Mouse (Mus musculus): ENCODE measurements around the gene Dnmt3c. TPM values are rescaled to one million over a fixed set of nuclear protein-coding genes. Genes with fewer than 3 reads are reported as not detected.
"Not testable (repeated sequence)": the region's sequence is repeated elsewhere in the genome, so short reads cannot be mapped to it uniquely, and the experiment has no call there.

Dnmt3c gene
- polyA plus RNA-seq, 1 experiment from 2014 or later = 0.10 TPM

DNA sequence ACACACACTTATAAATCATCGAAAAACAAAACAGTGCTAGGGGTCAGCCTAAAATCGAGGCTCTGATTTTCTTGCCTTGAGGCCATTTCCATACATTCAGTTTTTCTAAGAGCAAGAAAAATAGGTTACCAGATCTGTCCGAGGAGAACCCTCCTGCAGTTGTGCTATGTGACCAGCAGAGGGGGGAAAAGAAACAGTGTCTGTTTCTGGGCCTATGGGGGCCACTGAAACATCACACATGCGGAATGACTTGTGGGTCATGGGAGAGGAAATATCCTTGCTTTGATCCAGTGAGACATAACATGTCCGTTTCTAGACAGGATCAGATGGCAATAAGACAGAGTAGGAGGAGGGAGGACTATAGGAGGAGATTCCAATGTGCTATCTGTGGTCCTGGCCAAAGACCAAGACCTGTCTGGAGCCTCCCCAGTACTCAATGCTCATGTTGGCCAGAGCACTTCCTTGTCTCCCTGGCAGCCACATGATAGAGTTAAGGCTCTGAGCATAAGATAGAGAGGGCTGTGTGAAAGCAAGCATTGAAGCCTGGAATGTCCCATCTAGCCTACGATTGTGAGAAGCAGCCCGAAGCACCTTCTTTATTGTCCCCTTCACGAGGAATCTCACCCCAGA lies 14.4 kb downstream of the Dnmt3c start:
- Histone ChIP-seq H3K9ac (replicated peaks; ENCODE audit: low read depth) (no peak overlapping the region), H3K36me3 (ENCODE audit: insufficient read depth, low read length) (no peaks in the 10 kb centered on the region), H3K27ac (ENCODE audit: low read length) (no peak overlapping the region), H3K4me2 (replicated peaks; ENCODE audit: low read depth, low read length) (no peak overlapping the region), H3K27me3 (replicated peaks; ENCODE audit: insufficient read depth, low read length) (no peaks in the 10 kb centered on the region), H3K4me3 (ENCODE audit: low read depth, low read length) (no peak overlapping the region), H3K9me3 (ENCODE audit: low read length) (no peaks in the 10 kb centered on the region), H3K4me1 (ENCODE audit: insufficient read depth, low read depth, low read length) (no peaks in the 10 kb centered on the region)
- ATAC-seq = peak; percentile 54
- TF ChIP-seq EP300 (IDR thresholded peaks at IDR 0.05) = no peak
- TF ChIP-seq CTCF (IDR thresholded peaks at IDR 0.05) = peak; percentile 89
- 35% methylated on average over 8 of the region's 8 CpGs for WGBS
- DNase-seq (ENCODE audit: low spot score) = peak; percentile 76

DNA sequence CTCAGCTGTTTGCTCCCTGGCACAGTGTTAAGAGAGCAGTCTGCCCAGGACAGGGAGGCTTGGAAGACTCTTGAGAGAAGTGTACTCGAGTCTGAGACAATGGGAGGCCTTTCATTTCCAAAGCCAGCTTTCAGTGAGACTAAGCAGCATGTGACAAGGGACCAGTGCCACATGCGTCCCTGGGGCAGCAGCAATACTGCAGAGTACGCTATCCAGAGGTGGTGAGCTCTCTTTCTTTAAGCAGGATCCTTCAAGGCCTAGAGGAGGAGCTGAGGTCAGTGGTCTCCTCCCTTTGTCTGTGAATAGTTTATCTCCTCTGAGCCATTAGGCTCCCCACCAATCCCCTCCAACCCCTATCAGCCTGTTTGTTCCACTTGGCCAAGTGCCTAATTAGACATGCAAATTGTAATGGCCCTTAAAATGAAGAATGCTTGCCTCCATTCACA lies 16.2 kb downstream of the Dnmt3c start:
- no peak overlapping the region for H3K27ac ChIP-seq (ENCODE audit: low read length)

DNA sequence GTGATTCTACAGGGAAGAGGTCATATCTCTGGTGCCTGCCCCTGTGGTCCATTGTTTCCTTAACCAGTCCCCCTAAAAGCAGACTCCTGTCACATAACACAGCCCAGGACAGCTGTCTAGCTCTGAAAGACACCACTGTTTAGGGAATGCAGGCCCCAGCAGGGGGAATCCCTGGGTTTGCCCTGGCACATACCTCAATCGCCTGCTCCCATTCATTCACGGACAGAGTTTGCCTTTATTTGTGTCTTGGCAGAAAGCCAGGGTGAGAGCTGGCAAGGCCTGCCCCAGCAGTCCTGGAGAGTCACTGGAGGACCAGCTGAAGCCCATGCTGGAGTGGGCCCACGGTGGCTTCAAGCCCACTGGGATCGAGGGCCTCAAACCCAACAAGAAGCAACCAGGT lies 16.8 kb downstream of the Dnmt3c start:
- Histone ChIP-seq H3K36me3 (ENCODE audit: insufficient read depth, low read length) (no peaks in the 10 kb centered on the region), H3K4me2 (replicated peaks; ENCODE audit: low read depth, low read length) (no peak overlapping the region), H3K4me1 (ENCODE audit: insufficient read depth, low read depth, low read length) (no peaks in the 10 kb centered on the region), H3K27me3 (replicated peaks; ENCODE audit: insufficient read depth, low read length) (no peaks in the 10 kb centered on the region), H3K27ac (ENCODE audit: low read length) (no peak overlapping the region), H3K9me3 (ENCODE audit: low read length) (no peaks in the 10 kb centered on the region), H3K9ac (replicated peaks; ENCODE audit: low read depth) (no peak overlapping the region), H3K4me3 (ENCODE audit: low read depth, low read length) (no peak overlapping the region)
- no peak for TF ChIP-seq CTCF (IDR thresholded peaks at IDR 0.05)
- no peak for TF ChIP-seq EP300 (IDR thresholded peaks at IDR 0.05)
- DNase-seq (ENCODE audit: low spot score) = peak; percentile 60
- peak; percentile 63 for ATAC-seq
- 7% methylated on average over 4 of the region's 4 CpGs for WGBS

More for the DNA sequence above, 16.2 kb downstream of the Dnmt3c start:
- Histone ChIP-seq H3K27me3 (replicated peaks; ENCODE audit: insufficient read depth, low read length) (no peaks in the 10 kb centered on the region), H3K4me2 (replicated peaks; ENCODE audit: low read depth, low read length) (no peak overlapping the region), H3K36me3 (ENCODE audit: insufficient read depth, low read length) (no peaks in the 10 kb centered on the region), H3K9me3 (ENCODE audit: low read length) (no peaks in the 10 kb centered on the region), H3K9ac (replicated peaks; ENCODE audit: low read depth) (no peak overlapping the region), H3K4me3 (ENCODE audit: low read depth, low read length) (no peak overlapping the region), H3K4me1 (ENCODE audit: insufficient read depth, low read depth, low read length) (no peaks in the 10 kb centered on the region)
- peak; percentile 83 for ATAC-seq
- peak; percentile 69 for DNase-seq (ENCODE audit: low spot score)
- TF ChIP-seq EP300 (IDR thresholded peaks at IDR 0.05) (0 out of 2 replicates have a peak, but pooled peaks have one; percentile 14), CTCF (IDR thresholded peaks at IDR 0.05) (no peak)
- WGBS = 58% methylated on average over 3 of the region's 3 CpGs

DNA sequence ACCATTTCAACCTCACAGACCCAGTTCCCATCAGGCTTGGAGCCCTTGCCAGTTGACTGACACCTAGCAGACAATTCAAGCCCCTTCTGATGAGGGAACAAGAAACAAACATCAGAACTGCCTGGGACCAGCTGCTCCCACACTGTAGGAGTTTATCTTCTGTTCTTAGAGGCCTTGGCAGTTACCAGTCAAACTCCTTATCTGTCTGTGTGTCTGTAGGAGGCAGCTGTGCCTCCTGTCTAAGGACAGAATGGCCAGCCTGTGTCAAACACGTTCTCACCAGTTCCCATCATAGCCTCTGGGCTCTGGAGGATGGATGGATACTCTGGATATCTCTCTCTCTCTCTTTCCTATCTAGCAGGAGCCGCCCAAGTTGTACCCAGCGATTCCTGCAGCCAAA lies 21.4 kb downstream of the Dnmt3c start:
- not testable (repeated sequence) for DNase-seq (ENCODE audit: low spot score); H3K9me3 ChIP-seq (ENCODE audit: low read length); H3K4me2 ChIP-seq (replicated peaks; ENCODE audit: low read depth, low read length); H3K4me1 ChIP-seq (ENCODE audit: insufficient read depth, low read depth, low read length); ATAC-seq; H3K36me3 ChIP-seq (ENCODE audit: insufficient read depth, low read length); H3K9ac ChIP-seq (replicated peaks; ENCODE audit: low read depth); H3K4me3 ChIP-seq (ENCODE audit: low read depth, low read length); H3K27ac ChIP-seq (ENCODE audit: low read length); H3K27me3 ChIP-seq (replicated peaks; ENCODE audit: insufficient read depth, low read length)
- WGBS = 62% methylated on average over 3 of the region's 3 CpGs

- no peak overlapping the region for H3K4me3 ChIP-seq (ENCODE audit: low read depth, low read length)
- TF ChIP-seq EP300 (IDR thresholded peaks at IDR 0.05) (no peak), CTCF (IDR thresholded peaks at IDR 0.05) (no peak)
- DNase-seq (ENCODE audit: low spot score) (no peak), ATAC-seq (no peak)
- 33% methylated on average over 1 of the region's 1 CpGs for WGBS
- no peaks in the 10 kb centered on the region for H3K27me3 ChIP-seq (replicated peaks; ENCODE audit: insufficient read depth, low read length)
- no peaks in the 10 kb centered on the region for H3K9me3 ChIP-seq (ENCODE audit: low read length)
- no peak overlapping the region for H3K27ac ChIP-seq (ENCODE audit: low read length)
- H3K9ac ChIP-seq (replicated peaks; ENCODE audit: low read depth) = no peak overlapping the region
- H3K4me2 ChIP-seq (replicated peaks; ENCODE audit: low read depth, low read length) = no peak overlapping the region
- no peaks in the 10 kb centered on the region for H3K4me1 ChIP-seq (ENCODE audit: insufficient read depth, low read depth, low read length)
- no peaks in the 10 kb centered on the region for H3K36me3 ChIP-seq (ENCODE audit: insufficient read depth, low read length)
Observed at GRCm38 (mm10) chr2:153723098-153723497, 26.6 kb downstream of the Dnmt3c start.

GRCm38 (mm10) chr2:153724424-153724823 lies 28.0 kb downstream of the Dnmt3c start:
- no peaks in the 10 kb centered on the region for H3K36me3 ChIP-seq (ENCODE audit: insufficient read depth, low read length)
- H3K9ac ChIP-seq (replicated peaks; ENCODE audit: low read depth) = no peak overlapping the region
- TF ChIP-seq EP300 (IDR thresholded peaks at IDR 0.05) (no peak), CTCF (IDR thresholded peaks at IDR 0.05) (no peak)
- H3K9me3 ChIP-seq (ENCODE audit: low read length) = no peaks in the 10 kb centered on the region
- no peaks in the 10 kb centered on the region for H3K27me3 ChIP-seq (replicated peaks; ENCODE audit: insufficient read depth, low read length)
- no peak overlapping the region for H3K4me2 ChIP-seq (replicated peaks; ENCODE audit: low read depth, low read length)
- H3K4me3 ChIP-seq (ENCODE audit: low read depth, low read length) = no peak overlapping the region
- H3K4me1 ChIP-seq (ENCODE audit: insufficient read depth, low read depth, low read length) = no peaks in the 10 kb centered on the region
- H3K27ac ChIP-seq (ENCODE audit: low read length) = no peak overlapping the region
- DNase-seq (ENCODE audit: low spot score) (no peak), ATAC-seq (no peak)
- WGBS = 85% methylated on average over 2 of the region's 2 CpGs

- no peaks in the 10 kb centered on the region for H3K9me3 ChIP-seq (ENCODE audit: low read length)
- no peak for ATAC-seq
- TF ChIP-seq CTCF (IDR thresholded peaks at IDR 0.05) (no peak), EP300 (IDR thresholded peaks at IDR 0.05) (no peak)
- H3K27ac ChIP-seq (ENCODE audit: low read length) = no peak overlapping the region
- no peak overlapping the region for H3K9ac ChIP-seq (replicated peaks; ENCODE audit: low read depth)
- no peaks in the 10 kb centered on the region for H3K36me3 ChIP-seq (ENCODE audit: insufficient read depth, low read length)
- H3K4me3 ChIP-seq (ENCODE audit: low read depth, low read length) = no peak overlapping the region
- DNase-seq (ENCODE audit: low spot score) = no peak
- no peaks in the 10 kb centered on the region for H3K27me3 ChIP-seq (replicated peaks; ENCODE audit: insufficient read depth, low read length)
- WGBS = 67% methylated on average over 2 of the region's 2 CpGs
- H3K4me2 ChIP-seq (replicated peaks; ENCODE audit: low read depth, low read length) = no peak overlapping the region
- no peaks in the 10 kb centered on the region for H3K4me1 ChIP-seq (ENCODE audit: insufficient read depth, low read depth, low read length)
Observed at GRCm38 (mm10) chr2:153724871-153725270, 28.4 kb downstream of the Dnmt3c start.

Data from lung, postnatal 0 days (tissue).